Mouse (Mus musculus) layer of hippocampus, postnatal 25 days (tissue): Measurements from ENCODE around the gene Lsm5. TPM values are rescaled to one million over a fixed set of nuclear protein-coding genes. Genes with fewer than 3 reads are reported as not detected.
A peak's percentile ranks its signal among the peaks of the same experiment; 100 is the strongest.

Source experiments
- DNase-seq, 2 experiments: peaks; one replicate each; pipeline ENCODE4 v3.0.0; 2022; ENCODE audit warnings: mixed read lengths in 2 of 2, low spot score in 1 of 2; ENCODE audit errors: extremely low spot score in 1 of 2
- total RNA-seq, 2 experiments: library from RNA; stranded (reverse); gene quantifications; 2 replicates each; pipeline ENCODE4 v1.2.3; 2021

Lsm5 gene
- 10 to 100 TPM; 18.3 to 18.5 TPM for total RNA-seq

GRCm38 (mm10) chr6:56703931-56704900 is at the start of gene Lsm5:
TSS of gene Lsm5 (minus strand) at chr6:56704710.
- peak; percentile 58 to 81 for DNase-seq

GRCm38 (mm10) chr6:56753719-56754118 is 49.2 kb upstream of the Lsm5 start:
- DNase-seq: no peak

GRCm38 (mm10) chr6:56745950-56746543 is 41.5 kb upstream of the Lsm5 start:
- DNase-seq: no peak

GRCm38 (mm10) chr6:56732545-56732944 is 28.0 kb upstream of the Lsm5 start:
- DNase-seq: no peak

- DNase-seq: no peak
Observed at GRCm38 (mm10) chr6:56720877-56721276, 16.4 kb upstream of the Lsm5 start.

- DNase-seq: no peak
Observed at GRCm38 (mm10) chr6:56719071-56719470, 14.6 kb upstream of the Lsm5 start.

- DNase-seq: peak in 1 of 2 experiments; percentile 14
Observed at GRCm38 (mm10) chr6:56715270-56715666, 10.8 kb upstream of the Lsm5 start.

- DNase-seq: peak; percentile 84 to 96
Observed at GRCm38 (mm10) chr6:56714574-56715269, 10.2 kb upstream of the Lsm5 start, which contains the start of gene Avl9. TSS of gene Avl9 (plus strand) at chr6:56714899.

GRCm38 (mm10) chr6:56714186-56714573 is 9.7 kb upstream of the Lsm5 start:
- DNase-seq: no peak

- DNase-seq: no peak
Observed at GRCm38 (mm10) chr6:56692445-56692844, 12.1 kb downstream of the Lsm5 start.

- peak; percentile 51 to 83 for DNase-seq
Observed at GRCm38 (mm10) chr6:56691205-56691604, 13.3 kb downstream of the Lsm5 start.

- no peak for DNase-seq
Observed at GRCm38 (mm10) chr6:56688238-56688637, 16.3 kb downstream of the Lsm5 start.

GRCm38 (mm10) chr6:56664410-56664809 is 40.1 kb downstream of the Lsm5 start:
- no peak for DNase-seq

- no peak for DNase-seq
Observed at GRCm38 (mm10) chr6:56655393-56655792, 49.1 kb downstream of the Lsm5 start.

GRCm38 (mm10) chr6:56652121-56652592 is 52.4 kb downstream of the Lsm5 start:
- peak; percentile 5 to 7 for DNase-seq

Other genes starting within 250 kb of the Lsm5 start
- gene Pde1c, start 135.6 kb downstream of the Lsm5 start, total RNA-seq: 1 to 10 TPM; 3.1 to 3.6 TPM
- 10 to 100 TPM; 40.4 to 42.1 TPM for gene Avl9, start 10.2 kb upstream of the Lsm5 start, total RNA-seq
- 10 to 100 TPM; 49.0 to 53.0 TPM for gene Kbtbd2, start 93.1 kb upstream of the Lsm5 start, total RNA-seq
- gene Fkbp9, start 127.3 kb upstream of the Lsm5 start, total RNA-seq: 10 to 100 TPM; 26.6 to 29.5 TPM
- 10 to 100 TPM; 40.9 TPM for gene Nt5c3, start 219.2 kb upstream of the Lsm5 start, total RNA-seq
- under 1 TPM; 0.16 to 0.22 TPM for gene Vmn1r4, start 219.3 kb upstream of the Lsm5 start, total RNA-seq